Mouse (Mus musculus) C2C12 (cell line): ENCODE results near the gene Wdr73. TPM values are rescaled to one million over a fixed set of nuclear protein-coding genes. Genes with fewer than 3 reads are reported as not detected.

ENCODE experiments used
- H3K27me3 ChIP-seq: one replicate; pipeline ENCODE4 v1.6.1; 2011; ENCODE audit not compliant: control insufficient read depth, insufficient read depth, insufficient read length
- H3K36me3 ChIP-seq: one replicate; pipeline ENCODE4 v1.6.1; 2011; ENCODE audit not compliant: control insufficient read depth, insufficient read depth
- H3K4me3 ChIP-seq: one replicate; pipeline ENCODE4 v1.5.1; 2011; ENCODE audit warnings: mild to moderate bottlenecking, control low read depth; ENCODE audit not compliant: poor library complexity, insufficient read depth, severe bottlenecking
- H3K79me2 ChIP-seq: one replicate; pipeline ENCODE4 v1.6.1; 2011; ENCODE audit not compliant: control insufficient read depth, insufficient read depth
- H3K79me3 ChIP-seq: one replicate; pipeline ENCODE4 v1.6.1; 2011; ENCODE audit warnings: low read depth, control low read depth
- H3ac ChIP-seq: one replicate; pipeline ENCODE3; 2011; ENCODE audit warnings: low read depth; ENCODE audit not compliant: control insufficient read depth, insufficient read length
- CEBPB ChIP-seq: IDR thresholded peaks from one replicate; pipeline ENCODE4 v1.6.1; 2011; ENCODE audit warnings: low read depth, mild to moderate bottlenecking, control low read depth, moderate library complexity
- CTCF ChIP-seq: IDR thresholded peaks from one replicate; pipeline ENCODE4 v1.5.1; 2011; ENCODE audit not compliant: control insufficient read depth, insufficient read depth, insufficient read length
- FOSL1 ChIP-seq: IDR thresholded peaks from one replicate; pipeline ENCODE4 v1.8.0; 2011; ENCODE audit warnings: mild to moderate bottlenecking, low read length; ENCODE audit not compliant: poor library complexity, insufficient read depth, severe bottlenecking
- MAX ChIP-seq: IDR thresholded peaks from one replicate; pipeline ENCODE4 v1.6.1; 2011; ENCODE audit warnings: mild to moderate bottlenecking, control low read depth
- MYOD1 ChIP-seq: IDR thresholded peaks from one replicate; pipeline ENCODE4 v1.6.1; 2011; ENCODE audit warnings: low read depth; ENCODE audit not compliant: control insufficient read depth, insufficient read length
- MYOG ChIP-seq: IDR thresholded peaks from one replicate; pipeline ENCODE4 v1.6.1; 2011; ENCODE audit not compliant: control insufficient read depth, insufficient read length; ENCODE audit errors: extremely low read depth
- USF1 ChIP-seq: IDR thresholded peaks from one replicate; pipeline ENCODE4 v1.6.1; 2011; ENCODE audit warnings: low read depth, mild to moderate bottlenecking, control low read depth, moderate library complexity
- polyA plus RNA-seq: library from polyadenylated mRNA; unstranded; fragments of >200 nt; fragmentation: generic; extraction: Trizol; gene quantifications from one replicate; pipeline ENCODE4 v1.2.1, GENCODE M21; 2012; ENCODE audit warnings: missing spikeins

Wdr73 gene
- polyA plus RNA-seq, 1 experiment, result 18.1 TPM

- H3K4me3 ChIP-seq, result no peak overlapping the region
- TF ChIP-seq MAX (no peak), CEBPB (no peak), USF1 (no peak), MYOD1 (no peak), MYOG (no peak), FOSL1 (no peak), CTCF (no peak)
- peaks cover 2% of the 10 kb centered on the region for H3K79me3 ChIP-seq
- H3ac ChIP-seq, result no peak overlapping the region
- H3K27me3 ChIP-seq, result no peaks in the 10 kb centered on the region
- H3K79me2 ChIP-seq, result peaks cover 18% of the 10 kb centered on the region
- peaks cover 9% of the 10 kb centered on the region for H3K36me3 ChIP-seq
Observed at GRCm38 (mm10) chr7:80844691-80845090, 56.4 kb downstream of the Wdr73 start.

GRCm38 (mm10) chr7:80843910-80844640, 57.0 kb downstream of the Wdr73 start:
- H3ac ChIP-seq, result no peak overlapping the region
- no peak overlapping the region for H3K4me3 ChIP-seq
- no peaks in the 10 kb centered on the region for H3K27me3 ChIP-seq
- H3K79me2 ChIP-seq, result peaks cover 24% of the 10 kb centered on the region
- peaks cover 9% of the 10 kb centered on the region for H3K36me3 ChIP-seq
- no peak for TF ChIP-seq USF1
- TF ChIP-seq MAX, result no peak
- no peak for TF ChIP-seq CTCF
- no peak for TF ChIP-seq MYOD1
- no peak for TF ChIP-seq CEBPB
- TF ChIP-seq FOSL1, result no peak
- TF ChIP-seq MYOG, result no peak
- H3K79me3 ChIP-seq, result peaks cover 6% of the 10 kb centered on the region

- Histone ChIP-seq H3K79me3 (peaks cover 8% of the 10 kb centered on the region), H3K36me3 (peaks cover 9% of the 10 kb centered on the region), H3ac (no peak overlapping the region), H3K4me3 (no peak overlapping the region), H3K79me2 (peaks cover 28% of the 10 kb centered on the region), H3K27me3 (no peaks in the 10 kb centered on the region)
- TF ChIP-seq CEBPB (no peak), MYOD1 (no peak), FOSL1 (no peak), CTCF (no peak), USF1 (no peak), MAX (no peak), MYOG (no peak)
Observed at GRCm38 (mm10) chr7:80843176-80843575, 57.9 kb downstream of the Wdr73 start.

GRCm38 (mm10) chr7:80842132-80842531, 58.9 kb downstream of the Wdr73 start:
- Histone ChIP-seq H3ac (no peak overlapping the region), H3K36me3 (peaks cover 9% of the 10 kb centered on the region), H3K4me3 (no peak overlapping the region), H3K79me2 (peaks cover 28% of the 10 kb centered on the region), H3K79me3 (peaks cover 8% of the 10 kb centered on the region), H3K27me3 (no peaks in the 10 kb centered on the region)
- no peak for TF ChIP-seq FOSL1
- TF ChIP-seq CTCF, result no peak
- no peak for TF ChIP-seq CEBPB
- no peak for TF ChIP-seq MAX
- TF ChIP-seq MYOD1, result no peak
- no peak for TF ChIP-seq USF1
- no peak for TF ChIP-seq MYOG

GRCm38 (mm10) chr7:80840937-80841336, 60.1 kb downstream of the Wdr73 start:
- TF ChIP-seq FOSL1 (peak; percentile 20), MYOD1 (no peak)
- Histone ChIP-seq H3K4me3 (no peak overlapping the region), H3K36me3 (peaks cover 9% of the 10 kb centered on the region), H3K27me3 (no peaks in the 10 kb centered on the region), H3K79me3 (peaks cover 8% of the 10 kb centered on the region), H3K79me2 (peaks cover 28% of the 10 kb centered on the region), H3ac (no peak overlapping the region)

Other genes starting within 250 kb of the Wdr73 start
- gene Crtc3, start 212.4 kb downstream of the Wdr73 start, polyA plus RNA-seq, result 6.4 TPM
- gene Iqgap1, start 75.3 kb downstream of the Wdr73 start, polyA plus RNA-seq, result 82.7 TPM
- 4.6 TPM for gene Zscan2, start 40.3 kb downstream of the Wdr73 start, polyA plus RNA-seq
- 1.9 TPM for gene Nmb, start 3.8 kb upstream of the Wdr73 start, polyA plus RNA-seq
- 112 TPM for gene Sec11a, start 46.5 kb upstream of the Wdr73 start, polyA plus RNA-seq
- gene Zfp592, start 92.4 kb upstream of the Wdr73 start, polyA plus RNA-seq, result 10.0 TPM
- gene Alpk3, start 156.3 kb upstream of the Wdr73 start, polyA plus RNA-seq, result 0.14 TPM
- gene Slc28a1, start 213.5 kb upstream of the Wdr73 start, polyA plus RNA-seq, result 0.01 TPM